Mouse (Mus musculus) liver, embryonic 11.5 days (tissue): Measurements from ENCODE around the gene Gin1. TPM values are rescaled to one million over a fixed set of nuclear protein-coding genes. Genes with fewer than 3 reads are reported as not detected.

Experiments used
- ATAC-seq: fragments of 200-750 bp; cut with Nextera tagmentation; replicated peaks from 2 replicates; pipeline ENCODE4 v1.8.0; 2017; ENCODE audit warnings: moderate number of reproducible peaks, mild to moderate bottlenecking, moderate TSS enrichment, moderate library complexity; ENCODE audit not compliant: low FRiP score
- DNase-seq: peaks from one replicate; pipeline ENCODE4 v3.0.0-alpha.2; 2017; ENCODE audit warnings: low spot score
- H3K27ac ChIP-seq: fragments of 300-500 bp; sonication (generic); 2 replicates; pipeline ENCODE4 v1.5.1; 2014; ENCODE audit warnings: mild to moderate bottlenecking, low read depth, low read length, control low read depth
- H3K27me3 ChIP-seq: fragments of 300-500 bp; sonication (generic); replicated peaks from 2 replicates; pipeline ENCODE4 v1.6.1; 2014; ENCODE audit warnings: low read length, mixed read lengths; ENCODE audit not compliant: control insufficient read depth, insufficient read depth
- H3K36me3 ChIP-seq: fragments of 300-500 bp; sonication (generic); 2 replicates; pipeline ENCODE4 v1.6.1; 2014; ENCODE audit warnings: mild to moderate bottlenecking, low read length, moderate library complexity, mixed read lengths; ENCODE audit not compliant: control insufficient read depth, insufficient read depth
- H3K4me1 ChIP-seq: fragments of 300-500 bp; sonication (generic); replicated peaks from 2 replicates; pipeline ENCODE4 v1.6.1; 2014; ENCODE audit warnings: low read length, mixed read lengths; ENCODE audit not compliant: control insufficient read depth, insufficient read depth
- H3K4me2 ChIP-seq: fragments of 300-500 bp; sonication (generic); 2 replicates; pipeline ENCODE4 v1.6.1; 2014; ENCODE audit warnings: mild to moderate bottlenecking, control low read depth, moderate library complexity
- H3K4me3 ChIP-seq: fragments of 300-500 bp; sonication (generic); 2 replicates; pipeline ENCODE4 v1.5.1; 2014; ENCODE audit warnings: low read depth, low read length, control low read depth
- H3K9ac ChIP-seq: fragments of 300-500 bp; sonication (generic); 2 replicates; pipeline ENCODE4 v1.6.1; 2014; ENCODE audit warnings: low read depth, low read length, control low read depth
- H3K9me3 ChIP-seq: fragments of 300-500 bp; sonication (generic); 2 replicates; pipeline ENCODE4 v1.6.1; 2016; ENCODE audit warnings: low read length, inconsistent platforms, mixed read lengths; ENCODE audit not compliant: control insufficient read depth
- WGBS: fragments of 180-500 bp; shearing (Covaris S2); extraction: QIAGEN DNeasy Blood & Tissue Kit; methylation state at CpG from one replicate; pipeline ENCODE4 v1.1.7; 2014; 5-methylcytosine and 5-hydroxymethylcytosine counted together
- polyA plus RNA-seq: library from polyadenylated mRNA; unstranded; fragments of >200 nt; fragmentation: Nextera tagmentation; extraction: Ambion mirVana; gene quantifications from 2 replicates; pipeline ENCODE4 v1.2.1, GENCODE M21; 2014

The Gin1 gene
- 19.6 and 21.7 TPM in 2 replicates for polyA plus RNA-seq

DNA sequence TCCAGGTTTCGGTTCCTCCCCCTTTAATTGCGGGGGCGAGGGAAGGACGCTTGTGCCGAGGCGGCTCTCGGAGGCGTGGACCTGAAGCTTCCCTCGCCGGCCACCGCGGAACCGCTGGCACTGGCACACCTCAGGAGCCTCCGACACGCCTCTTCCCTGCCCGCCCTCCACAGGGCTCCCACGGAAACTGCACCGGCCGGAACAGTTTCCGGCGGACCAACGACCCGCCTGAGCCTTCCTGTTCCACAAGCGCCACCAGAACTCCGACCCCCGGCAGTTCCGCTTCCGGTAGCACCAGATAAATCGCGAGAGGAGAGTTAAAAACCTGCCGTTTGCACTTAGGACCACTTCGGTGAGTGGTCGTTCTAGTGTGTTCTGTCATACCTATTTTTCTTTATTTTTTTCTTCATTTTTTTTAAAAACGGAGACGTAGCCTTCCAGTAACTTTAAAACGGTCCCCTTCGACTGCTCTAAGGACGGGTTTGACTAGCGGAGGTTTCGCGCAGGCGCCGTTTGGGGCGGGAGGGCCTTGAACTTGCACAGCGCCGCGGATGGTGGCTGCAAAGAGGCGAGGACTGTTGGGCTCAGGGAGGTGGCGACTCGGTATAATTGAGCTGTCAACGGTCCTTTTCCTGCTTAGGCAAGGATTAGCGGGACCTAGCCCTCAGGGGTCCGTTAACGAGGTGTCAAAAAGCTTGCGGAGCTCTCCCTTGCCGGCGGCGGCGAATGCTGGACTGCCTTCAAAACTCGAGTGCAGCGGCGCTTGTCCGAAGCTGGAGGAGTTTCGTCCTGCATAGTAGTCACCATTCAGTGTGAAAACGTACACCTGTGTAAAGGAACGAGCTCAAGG is at the start of gene Gin1, which contains the start of gene Ppip5k2:
TSS of gene Gin1 (plus strand) at position 269 of the 850 bp plus-strand sequence.
TSS of gene Ppip5k2 (minus strand) at position 508 of the 850 bp plus-strand sequence.
- Histone ChIP-seq H3K4me1 (peaks cover 8% of the 10 kb centered on the region), H3K9me3 (no peaks in the 10 kb centered on the region), H3K4me3 (peak within 1 kb of the TSS; percentile 90), H3K27ac (peak within 1 kb of the TSS; percentile 84), H3K27me3 (no peaks in the 10 kb centered on the region), H3K4me2 (peak within 1 kb of the TSS; percentile 81), H3K9ac (peak within 1 kb of the TSS; percentile 88), H3K36me3 (no peaks in the 10 kb centered on the region)
- ATAC-seq (peak; percentile 97), DNase-seq (peak; percentile 93)
- WGBS = under 1% methylated on average over 66 of the region's 66 CpGs

DNA sequence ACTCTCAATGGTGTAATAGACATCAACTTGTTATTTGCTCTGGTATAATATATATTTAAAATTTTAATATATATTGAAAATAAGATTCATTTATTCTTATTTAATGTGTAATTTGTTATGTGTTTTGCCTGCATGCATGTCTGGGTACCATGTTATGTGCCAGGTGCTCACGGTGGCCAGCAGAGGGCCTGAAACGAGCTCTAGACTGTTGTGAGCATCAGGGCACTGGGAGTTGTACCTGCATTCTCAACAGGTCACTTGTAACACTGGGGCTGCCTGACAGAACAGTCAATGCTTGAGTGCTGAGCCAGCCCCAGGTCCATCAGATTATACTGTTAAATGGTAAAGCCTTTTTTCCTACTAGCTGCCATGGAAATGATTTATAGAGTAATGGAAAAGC is 43.2 kb upstream of the Gin1 start:
- Histone ChIP-seq H3K4me2 (no peak overlapping the region), H3K4me1 (no peaks in the 10 kb centered on the region), H3K27me3 (no peaks in the 10 kb centered on the region), H3K36me3 (peaks cover 9% of the 10 kb centered on the region; the same call in 1 of the 2 replicates), H3K4me3 (no peak overlapping the region), H3K9ac (no peak overlapping the region), H3K9me3 (no peaks in the 10 kb centered on the region), H3K27ac (no peak overlapping the region)
- WGBS = 80% methylated on average over 2 of the region's 2 CpGs
- DNase-seq = no peak
- peak; percentile 49; the same call in 1 of the 2 replicates for ATAC-seq

DNA sequence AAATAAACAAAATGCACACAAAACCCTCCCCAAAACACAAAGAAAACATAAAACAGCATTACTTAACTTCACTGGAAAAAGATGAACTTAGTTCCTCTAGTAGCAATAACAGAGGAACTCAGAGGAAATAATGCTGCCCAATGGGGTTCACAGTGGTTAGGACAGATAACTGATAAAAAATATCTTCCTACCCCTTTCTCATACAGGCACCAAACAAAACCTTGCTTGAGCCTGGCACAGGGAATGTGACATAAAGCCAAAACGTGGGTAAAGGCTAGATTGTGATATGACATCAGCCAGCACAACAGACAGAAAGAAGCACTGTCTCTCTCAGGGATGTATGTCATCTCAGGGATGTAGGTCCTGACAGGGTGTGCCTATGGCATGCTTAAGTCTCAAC is 40.6 kb upstream of the Gin1 start:
- Histone ChIP-seq H3K4me1 (no peaks in the 10 kb centered on the region), H3K36me3 (peaks cover 7% of the 10 kb centered on the region; the same call in 1 of the 2 replicates), H3K27ac (no peak overlapping the region), H3K4me3 (no peak overlapping the region), H3K4me2 (no peak overlapping the region), H3K9me3 (no peaks in the 10 kb centered on the region), H3K9ac (no peak overlapping the region), H3K27me3 (no peaks in the 10 kb centered on the region)
- DNase-seq (no peak), ATAC-seq (no peak)
- WGBS = 40% methylated on average over 1 of the region's 1 CpGs

GRCm38 (mm10) chr1:97743063-97743462 is 26.9 kb upstream of the Gin1 start:
- Histone ChIP-seq H3K4me3 (no peak overlapping the region), H3K9me3 (no peaks in the 10 kb centered on the region), H3K4me2 (no peak overlapping the region), H3K36me3 (peaks cover 19% of the 10 kb centered on the region; the same call in 1 of the 2 replicates), H3K9ac (no peak overlapping the region), H3K27ac (no peak overlapping the region), H3K4me1 (0 out of 2 replicates have a peak, but pooled peaks cover 7% of the 10 kb centered on the region), H3K27me3 (no peaks in the 10 kb centered on the region)
- 55% methylated on average over 1 of the region's 1 CpGs for WGBS
- no peak for DNase-seq
- peak; percentile 84 for ATAC-seq

DNA sequence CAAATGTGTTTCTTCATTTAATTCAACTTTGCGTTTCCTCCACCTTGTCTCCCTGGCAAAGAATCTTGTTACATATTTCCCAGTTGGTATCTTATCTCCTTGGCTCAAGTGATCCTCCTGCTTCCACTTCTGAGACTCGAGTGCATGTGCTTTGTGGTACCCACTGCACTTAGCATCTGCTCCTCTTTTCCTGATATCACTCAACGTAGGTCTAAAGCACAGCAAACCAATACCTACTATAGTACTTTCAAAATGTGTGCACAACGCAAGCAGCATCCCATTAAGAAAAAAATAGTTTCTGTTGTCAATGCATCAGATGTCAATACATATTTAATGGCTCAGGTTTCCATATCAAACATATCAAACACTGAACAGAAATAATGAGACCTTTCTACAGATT is 24.3 kb upstream of the Gin1 start:
- no peak overlapping the region for H3K4me2 ChIP-seq
- ATAC-seq (no peak), DNase-seq (no peak)
- no peak overlapping the region for H3K4me3 ChIP-seq
- 0 out of 2 replicates have a peak, but pooled peaks cover 7% of the 10 kb centered on the region for H3K4me1 ChIP-seq
- no peak overlapping the region for H3K9ac ChIP-seq
- peaks cover 16% of the 10 kb centered on the region; the same call in 1 of the 2 replicates for H3K36me3 ChIP-seq
- no peaks in the 10 kb centered on the region for H3K27me3 ChIP-seq
- H3K27ac ChIP-seq = no peak overlapping the region
- whole genome bisulfite sequencing = 81% methylated on average over 4 of the region's 4 CpGs
- H3K9me3 ChIP-seq = no peaks in the 10 kb centered on the region

GRCm38 (mm10) chr1:97746261-97746660 is 23.7 kb upstream of the Gin1 start:
- WGBS = 95% methylated on average over 7 of the region's 7 CpGs

GRCm38 (mm10) chr1:97748163-97748562 is 21.8 kb upstream of the Gin1 start:
- Histone ChIP-seq H3K4me2 (no peak overlapping the region), H3K4me1 (0 out of 2 replicates have a peak, but pooled peaks cover 3% of the 10 kb centered on the region), H3K9ac (no peak overlapping the region), H3K9me3 (no peaks in the 10 kb centered on the region), H3K4me3 (no peak overlapping the region), H3K36me3 (peaks cover 11% of the 10 kb centered on the region; the same call in 1 of the 2 replicates), H3K27ac (no peak overlapping the region), H3K27me3 (no peaks in the 10 kb centered on the region)
- 79% methylated on average over 3 of the region's 3 CpGs for WGBS
- DNase-seq (no peak), ATAC-seq (no peak)

More at GRCm38 (mm10) chr1:97746261-97746660, 23.7 kb upstream of the Gin1 start:
- H3K9me3 ChIP-seq = no peaks in the 10 kb centered on the region
- H3K4me3 ChIP-seq = no peak overlapping the region
- DNase-seq = no peak
- H3K36me3 ChIP-seq = peaks cover 13% of the 10 kb centered on the region; the same call in 1 of the 2 replicates
- H3K27ac ChIP-seq = no peak overlapping the region
- H3K9ac ChIP-seq = no peak overlapping the region
- ATAC-seq = no peak
- H3K4me2 ChIP-seq = no peak overlapping the region
- H3K27me3 ChIP-seq = no peaks in the 10 kb centered on the region
- H3K4me1 ChIP-seq = 0 out of 2 replicates have a peak, but pooled peaks cover 7% of the 10 kb centered on the region

- Histone ChIP-seq H3K4me2 (no peak overlapping the region), H3K4me1 (no peaks in the 10 kb centered on the region), H3K27me3 (no peaks in the 10 kb centered on the region), H3K9me3 (no peaks in the 10 kb centered on the region), H3K27ac (no peak overlapping the region), H3K36me3 (peaks cover 4% of the 10 kb centered on the region; the same call in 1 of the 2 replicates), H3K4me3 (no peak overlapping the region), H3K9ac (no peak overlapping the region)
- ATAC-seq (no peak), DNase-seq (no peak)
Observed at GRCm38 (mm10) chr1:97753216-97753615, 16.8 kb upstream of the Gin1 start.
